Mouse (Mus musculus): ENCODE results near the gene Washc3. TPM values are rescaled to one million over a fixed set of nuclear protein-coding genes. Genes with fewer than 3 reads are reported as not detected.
A peak's percentile ranks its signal among the peaks of the same experiment; 100 is the strongest.

The Washc3 gene
- polyA plus RNA-seq, 1 experiment from 2014 or later = 53.4 TPM

- 79% methylated on average over 8 of the region's 8 CpGs for WGBS (ENCODE audit: insufficient replicate concordance)
- Histone ChIP-seq H3K4me1 (ENCODE audit: control insufficient read depth, insufficient read depth, low read length) (no peaks in the 10 kb centered on the region), H3K4me3 (ENCODE audit: low read depth, low read length) (no peak overlapping the region), H3K4me2 (no peak overlapping the region), H3K27ac (ENCODE audit: low read depth, low read length) (no peak overlapping the region), H3K9ac (ENCODE audit: low read depth, low read length) (no peak overlapping the region), H3K36me3 (ENCODE audit: control insufficient read depth, insufficient read depth, low read length) (no peaks in the 10 kb centered on the region), H3K9me3 (replicated peaks; ENCODE audit: control insufficient read depth, low read length) (no peaks in the 10 kb centered on the region), H3K27me3 (ENCODE audit: control insufficient read depth, insufficient read depth, low read length) (no peaks in the 10 kb centered on the region)
- ATAC-seq (replicated peaks; ENCODE audit: insufficient number of reproducible peaks, low FRiP score, low TSS enrichment) = no peak
Observed at GRCm38 (mm10) chr10:88231671-88232070, 30.8 kb downstream of the Washc3 start.

- Histone ChIP-seq H3K4me2 (no peak overlapping the region), H3K27ac (ENCODE audit: low read depth, low read length) (no peak overlapping the region), H3K4me1 (ENCODE audit: control insufficient read depth, insufficient read depth, low read length) (no peaks in the 10 kb centered on the region), H3K9ac (ENCODE audit: low read depth, low read length) (no peak overlapping the region), H3K36me3 (ENCODE audit: control insufficient read depth, insufficient read depth, low read length) (no peaks in the 10 kb centered on the region), H3K9me3 (replicated peaks; ENCODE audit: control insufficient read depth, low read length) (no peaks in the 10 kb centered on the region), H3K27me3 (ENCODE audit: control insufficient read depth, insufficient read depth, low read length) (no peaks in the 10 kb centered on the region), H3K4me3 (ENCODE audit: low read depth, low read length) (no peak overlapping the region)
- ATAC-seq (replicated peaks; ENCODE audit: insufficient number of reproducible peaks, low FRiP score, low TSS enrichment) = no peak
- WGBS (ENCODE audit: insufficient replicate concordance) = 91% methylated on average over 2 of the region's 2 CpGs
Observed at GRCm38 (mm10) chr10:88232765-88233164, 31.9 kb downstream of the Washc3 start.

GRCm38 (mm10) chr10:88244681-88245080 is 43.8 kb downstream of the Washc3 start:
- no peak overlapping the region for H3K4me2 ChIP-seq
- no peak for ATAC-seq (replicated peaks; ENCODE audit: insufficient number of reproducible peaks, low FRiP score, low TSS enrichment)
- H3K27ac ChIP-seq (ENCODE audit: low read depth, low read length) = no peak overlapping the region
- no peaks in the 10 kb centered on the region for H3K9me3 ChIP-seq (replicated peaks; ENCODE audit: control insufficient read depth, low read length)
- 0 out of 2 replicates have a peak, but pooled peaks cover 2% of the 10 kb centered on the region for H3K4me1 ChIP-seq (ENCODE audit: control insufficient read depth, insufficient read depth, low read length)
- 85% methylated on average over 13 of the region's 13 CpGs for WGBS (ENCODE audit: insufficient replicate concordance)
- no peak overlapping the region for H3K4me3 ChIP-seq (ENCODE audit: low read depth, low read length)
- peaks cover 2% of the 10 kb centered on the region; the same call in 1 of the 2 replicates for H3K36me3 ChIP-seq (ENCODE audit: control insufficient read depth, insufficient read depth, low read length)
- no peaks in the 10 kb centered on the region for H3K27me3 ChIP-seq (ENCODE audit: control insufficient read depth, insufficient read depth, low read length)
- no peak overlapping the region for H3K9ac ChIP-seq (ENCODE audit: low read depth, low read length)

- no peak overlapping the region for H3K9ac ChIP-seq (ENCODE audit: low read depth, low read length)
- H3K36me3 ChIP-seq (ENCODE audit: control insufficient read depth, insufficient read depth, low read length) = no peaks in the 10 kb centered on the region
- no peaks in the 10 kb centered on the region for H3K27me3 ChIP-seq (ENCODE audit: control insufficient read depth, insufficient read depth, low read length)
- no peak overlapping the region for H3K4me2 ChIP-seq
- no peak for ATAC-seq (replicated peaks; ENCODE audit: insufficient number of reproducible peaks, low FRiP score, low TSS enrichment)
- 81% methylated on average over 3 of the region's 3 CpGs for WGBS (ENCODE audit: insufficient replicate concordance)
- no peak overlapping the region for H3K27ac ChIP-seq (ENCODE audit: low read depth, low read length)
- no peaks in the 10 kb centered on the region for H3K9me3 ChIP-seq (replicated peaks; ENCODE audit: control insufficient read depth, low read length)
- H3K4me1 ChIP-seq (ENCODE audit: control insufficient read depth, insufficient read depth, low read length) = no peaks in the 10 kb centered on the region
- H3K4me3 ChIP-seq (ENCODE audit: low read depth, low read length) = no peak overlapping the region
Observed at GRCm38 (mm10) chr10:88250300-88250699, 49.4 kb downstream of the Washc3 start.

- no peaks in the 10 kb centered on the region for H3K4me1 ChIP-seq (ENCODE audit: control insufficient read depth, insufficient read depth, low read length)
- H3K9me3 ChIP-seq (replicated peaks; ENCODE audit: control insufficient read depth, low read length) = no peaks in the 10 kb centered on the region
- no peaks in the 10 kb centered on the region for H3K36me3 ChIP-seq (ENCODE audit: control insufficient read depth, insufficient read depth, low read length)
- no peak overlapping the region for H3K4me3 ChIP-seq (ENCODE audit: low read depth, low read length)
- no peak overlapping the region for H3K27ac ChIP-seq (ENCODE audit: low read depth, low read length)
- no peak overlapping the region for H3K4me2 ChIP-seq
- no peaks in the 10 kb centered on the region for H3K27me3 ChIP-seq (ENCODE audit: control insufficient read depth, insufficient read depth, low read length)
- no peak overlapping the region for H3K9ac ChIP-seq (ENCODE audit: low read depth, low read length)
- ATAC-seq (replicated peaks; ENCODE audit: insufficient number of reproducible peaks, low FRiP score, low TSS enrichment) = no peak
- 57% methylated on average over 9 of the region's 9 CpGs for WGBS (ENCODE audit: insufficient replicate concordance)
Observed at GRCm38 (mm10) chr10:88252121-88252862, 51.4 kb downstream of the Washc3 start.

- Histone ChIP-seq H3K4me1 (ENCODE audit: control insufficient read depth, insufficient read depth, low read length) (no peaks in the 10 kb centered on the region), H3K4me2 (no peak overlapping the region), H3K27me3 (ENCODE audit: control insufficient read depth, insufficient read depth, low read length) (no peaks in the 10 kb centered on the region), H3K27ac (ENCODE audit: low read depth, low read length) (no peak overlapping the region), H3K36me3 (ENCODE audit: control insufficient read depth, insufficient read depth, low read length) (no peaks in the 10 kb centered on the region), H3K9me3 (replicated peaks; ENCODE audit: control insufficient read depth, low read length) (no peaks in the 10 kb centered on the region), H3K9ac (ENCODE audit: low read depth, low read length) (no peak overlapping the region), H3K4me3 (ENCODE audit: low read depth, low read length) (no peak overlapping the region)
- WGBS (ENCODE audit: insufficient replicate concordance) = 86% methylated on average over 2 of the region's 2 CpGs
- no peak for ATAC-seq (replicated peaks; ENCODE audit: insufficient number of reproducible peaks, low FRiP score, low TSS enrichment)
Observed at GRCm38 (mm10) chr10:88255556-88255955, 54.7 kb downstream of the Washc3 start.

- no peaks in the 10 kb centered on the region for H3K27me3 ChIP-seq (ENCODE audit: control insufficient read depth, insufficient read depth, low read length)
- ATAC-seq (replicated peaks; ENCODE audit: insufficient number of reproducible peaks, low FRiP score, low TSS enrichment) = no peak
- no peaks in the 10 kb centered on the region for H3K36me3 ChIP-seq (ENCODE audit: control insufficient read depth, insufficient read depth, low read length)
- H3K9ac ChIP-seq (ENCODE audit: low read depth, low read length) = no peak overlapping the region
- H3K4me2 ChIP-seq = peak overlapping the region; percentile 29; the same call in 1 of the 2 replicates
- H3K4me3 ChIP-seq (ENCODE audit: low read depth, low read length) = no peak overlapping the region
- no peaks in the 10 kb centered on the region for H3K4me1 ChIP-seq (ENCODE audit: control insufficient read depth, insufficient read depth, low read length)
- no peak overlapping the region for H3K27ac ChIP-seq (ENCODE audit: low read depth, low read length)
- WGBS (ENCODE audit: insufficient replicate concordance) = 62% methylated on average over 12 of the region's 12 CpGs
- H3K9me3 ChIP-seq (replicated peaks; ENCODE audit: control insufficient read depth, low read length) = no peaks in the 10 kb centered on the region
Observed at GRCm38 (mm10) chr10:88260309-88260708, 59.4 kb downstream of the Washc3 start.

GRCm38 (mm10) chr10:88261186-88261585 is 60.3 kb downstream of the Washc3 start:
- WGBS (ENCODE audit: insufficient replicate concordance) = 75% methylated on average over 3 of the region's 3 CpGs
- Histone ChIP-seq H3K36me3 (ENCODE audit: control insufficient read depth, insufficient read depth, low read length) (no peaks in the 10 kb centered on the region), H3K9me3 (replicated peaks; ENCODE audit: control insufficient read depth, low read length) (no peaks in the 10 kb centered on the region), H3K4me2 (no peak overlapping the region), H3K9ac (ENCODE audit: low read depth, low read length) (no peak overlapping the region), H3K27ac (ENCODE audit: low read depth, low read length) (no peak overlapping the region), H3K4me3 (ENCODE audit: low read depth, low read length) (no peak overlapping the region), H3K27me3 (ENCODE audit: control insufficient read depth, insufficient read depth, low read length) (no peaks in the 10 kb centered on the region), H3K4me1 (ENCODE audit: control insufficient read depth, insufficient read depth, low read length) (no peaks in the 10 kb centered on the region)
- ATAC-seq (replicated peaks; ENCODE audit: insufficient number of reproducible peaks, low FRiP score, low TSS enrichment) = no peak

- Histone ChIP-seq H3K9me3 (replicated peaks; ENCODE audit: control insufficient read depth, low read length) (no peaks in the 10 kb centered on the region), H3K27ac (ENCODE audit: low read depth, low read length) (no peak overlapping the region), H3K9ac (ENCODE audit: low read depth, low read length) (no peak overlapping the region), H3K4me3 (ENCODE audit: low read depth, low read length) (no peak overlapping the region), H3K4me2 (no peak overlapping the region), H3K36me3 (ENCODE audit: control insufficient read depth, insufficient read depth, low read length) (no peaks in the 10 kb centered on the region), H3K4me1 (ENCODE audit: control insufficient read depth, insufficient read depth, low read length) (no peaks in the 10 kb centered on the region), H3K27me3 (ENCODE audit: control insufficient read depth, insufficient read depth, low read length) (no peaks in the 10 kb centered on the region)
- no peak for ATAC-seq (replicated peaks; ENCODE audit: insufficient number of reproducible peaks, low FRiP score, low TSS enrichment)
- WGBS (ENCODE audit: insufficient replicate concordance) = 67% methylated on average over 4 of the region's 4 CpGs
Observed at GRCm38 (mm10) chr10:88263383-88263782, 62.5 kb downstream of the Washc3 start.
